Mouse (Mus musculus) ES-E14 (cell line): ENCODE data around the gene Tle2. TPM values are rescaled to one million over a fixed set of nuclear protein-coding genes. Genes with fewer than 3 reads are reported as not detected.

Experiments
- DNase-seq: peaks from one replicate; pipeline ENCODE4 v3.0.0-alpha.2; 2013; ENCODE audit warnings: low read depth, low spot score
- H3K27ac ChIP-seq: 2 replicates; pipeline ENCODE4 v1.5.1; 2012; ENCODE audit warnings: low read depth, mild to moderate bottlenecking, low read length, moderate library complexity, mixed read lengths; ENCODE audit not compliant: poor library complexity, insufficient read depth, severe bottlenecking
- H3K36me3 ChIP-seq: 2 replicates; pipeline ENCODE4 v1.6.1; 2012; ENCODE audit warnings: mild to moderate bottlenecking, low read length, moderate library complexity, mixed read lengths; ENCODE audit not compliant: control insufficient read depth, poor library complexity, insufficient read depth, severe bottlenecking
- H3K4me1 ChIP-seq, 2 experiments: fragments of 150-350 bp in 1 of 2; sonication (generic) in 1 of 2; 2 replicates each; pipeline ENCODE4 v1.6.1; 2012; ENCODE audit warnings: low read length in 2 of 2, mild to moderate bottlenecking in 1 of 2, mixed read lengths in 1 of 2; ENCODE audit not compliant: control insufficient read depth in 2 of 2, insufficient read depth in 2 of 2, poor library complexity in 1 of 2
- H3K4me3 ChIP-seq, 2 experiments: fragments of 150-350 bp in 1 of 2; sonication (generic) in 1 of 2; 2 replicates each; pipeline ENCODE4 v1.5.1; 2012; ENCODE audit warnings: low read length in 2 of 2, low read depth in 1 of 2, mild to moderate bottlenecking in 1 of 2, mixed read lengths in 1 of 2; ENCODE audit not compliant: insufficient read depth in 1 of 2, poor library complexity in 1 of 2, severe bottlenecking in 1 of 2
- H3K9ac ChIP-seq: 2 replicates; pipeline ENCODE4 v1.6.1; 2012; ENCODE audit warnings: low read depth, mild to moderate bottlenecking, low read length, mixed read lengths; ENCODE audit not compliant: poor library complexity, insufficient read depth, severe bottlenecking
- H3K9me3 ChIP-seq: fragments of 150-350 bp; sonication (generic); 2 replicates; pipeline ENCODE4 v1.6.1; 2012; ENCODE audit warnings: low read depth, mild to moderate bottlenecking, low read length; ENCODE audit not compliant: control insufficient read depth, insufficient read depth
- CHD2 ChIP-seq: IDR thresholded peaks from 2 replicates; pipeline ENCODE4 v1.6.1; 2014; ENCODE audit warnings: mild to moderate bottlenecking, low read depth, low read length, inconsistent platforms
- HCFC1 ChIP-seq: IDR thresholded peaks from 2 replicates; pipeline ENCODE4 v1.6.1; 2012; ENCODE audit warnings: low read length, inconsistent platforms, borderline replicate concordance; ENCODE audit not compliant: insufficient read depth
- MAFK ChIP-seq: IDR thresholded peaks from 2 replicates; pipeline ENCODE4 v1.6.1; 2014; ENCODE audit warnings: mild to moderate bottlenecking, low read depth, low read length, inconsistent platforms; ENCODE audit not compliant: insufficient read depth
- ZC3H11A ChIP-seq: IDR thresholded peaks from 2 replicates; pipeline ENCODE4 v1.6.1; 2012; ENCODE audit warnings: low read depth, mild to moderate bottlenecking, inconsistent platforms, low read length, borderline replicate concordance
- ZNF384 ChIP-seq: IDR thresholded peaks from 2 replicates; pipeline ENCODE4 v1.6.1; 2012; ENCODE audit warnings: low read depth, low read length, inconsistent platforms
- in situ Hi-C, 2 experiments: fragments of 600-800 bp; cut with MboI; formaldehyde crosslinking; loops; one replicate each; pipeline ENCODE4 v1.15.1; 2025; ENCODE audit warnings: low sequenced_read_pairs in 2 of 2, inconsistent platforms in 1 of 2; ENCODE audit not compliant: unreplicated experiment in 2 of 2
- total RNA-seq: library from RNA; depleted of rRNA; stranded (reverse); fragments of 300-350 nt; gene quantifications from 2 replicates; pipeline ENCODE4 v1.2.3, GENCODE M21; 2012

The Tle2 gene
- total RNA-seq, 1 experiment, result 2.4 TPM

GRCm38 (mm10) chr10:81596611-81597010 lies 22.2 kb downstream of the Tle2 start:
- H3K9me3 ChIP-seq, result no peaks in the 10 kb centered on the region
- H3K9ac ChIP-seq, result peak overlapping the region; percentile 35; the same call in 1 of the 2 replicates
- H3K4me3 ChIP-seq, result no peak overlapping the region; a peak in 1 of 4 replicates
- in situ Hi-C loops, result no loop called here
- DNase-seq, result no peak
- peak overlapping the region; percentile 21; the same call in 1 of the 2 replicates for H3K27ac ChIP-seq
- H3K4me1 ChIP-seq, result peaks cover 16 to 52% of the 10 kb centered on the region in 2 experiments
- TF ChIP-seq CHD2 (no peak), MAFK (no peak), HCFC1 (no peak), ZNF384 (no peak), ZC3H11A (no peak)
- H3K36me3 ChIP-seq, result no peaks in the 10 kb centered on the region

- H3K36me3 ChIP-seq, result no peaks in the 10 kb centered on the region
- no peak for TF ChIP-seq ZNF384
- no peak for TF ChIP-seq HCFC1
- no peak for TF ChIP-seq CHD2
- no peak for TF ChIP-seq MAFK
- no peak for TF ChIP-seq ZC3H11A
- 0 out of 2 replicates have a peak overlapping the region, but pooled peaks have one; percentile 44 for H3K9ac ChIP-seq
- no peaks in the 10 kb centered on the region for H3K9me3 ChIP-seq
- H3K27ac ChIP-seq, result peak overlapping the region; percentile 21; the same call in 1 of the 2 replicates
- H3K4me3 ChIP-seq, result peak overlapping the region in 1 of 2 experiments; percentile 27; a peak in 1 of 4 replicates
- in situ Hi-C loops, result no loop called here
- DNase-seq, result no peak
- H3K4me1 ChIP-seq, result peaks cover 16 to 51% of the 10 kb centered on the region in 2 experiments
These were observed 23.0 kb downstream of the Tle2 start for GRCm38 (mm10) chr10:81597137-81597950.

- Histone ChIP-seq H3K9ac (no peak overlapping the region), H3K4me1 (peaks cover 16 to 51% of the 10 kb centered on the region in 2 experiments), H3K4me3 (no peak overlapping the region), H3K36me3 (no peaks in the 10 kb centered on the region), H3K27ac (peak overlapping the region; percentile 33; the same call in 1 of the 2 replicates), H3K9me3 (no peaks in the 10 kb centered on the region)
- no peak for DNase-seq
- TF ChIP-seq MAFK, result no peak
- no peak for TF ChIP-seq ZNF384
- no peak for TF ChIP-seq ZC3H11A
- no peak for TF ChIP-seq CHD2
- TF ChIP-seq HCFC1, result no peak
- in situ Hi-C loops, result no loop called here
These were observed 24.0 kb downstream of the Tle2 start for GRCm38 (mm10) chr10:81598342-81598741.

GRCm38 (mm10) chr10:81598871-81599270 lies 24.5 kb downstream of the Tle2 start:
- no peak for DNase-seq
- no peak for TF ChIP-seq ZC3H11A
- no peak for TF ChIP-seq HCFC1
- no peak for TF ChIP-seq MAFK
- TF ChIP-seq CHD2, result no peak
- no peak for TF ChIP-seq ZNF384
- H3K9ac ChIP-seq, result no peak overlapping the region; the same call in 1 of the 2 replicates
- no peaks in the 10 kb centered on the region for H3K9me3 ChIP-seq
- H3K27ac ChIP-seq, result peak overlapping the region; percentile 33; the same call in 1 of the 2 replicates
- in situ Hi-C loops, result no loop called here
- no peak overlapping the region for H3K4me3 ChIP-seq
- no peaks in the 10 kb centered on the region for H3K36me3 ChIP-seq
- peaks cover 14 to 47% of the 10 kb centered on the region in 2 experiments for H3K4me1 ChIP-seq
